Mouse (Mus musculus): ENCODE measurements around the gene Fntb. TPM values are rescaled to one million over a fixed set of nuclear protein-coding genes. Genes with fewer than 3 reads are reported as not detected.
A peak's percentile ranks its signal among the peaks of the same experiment; 100 is the strongest.

Gene Fntb
- polyA plus RNA-seq, 1 experiment from 2014 or later = 50.6 TPM

DNA sequence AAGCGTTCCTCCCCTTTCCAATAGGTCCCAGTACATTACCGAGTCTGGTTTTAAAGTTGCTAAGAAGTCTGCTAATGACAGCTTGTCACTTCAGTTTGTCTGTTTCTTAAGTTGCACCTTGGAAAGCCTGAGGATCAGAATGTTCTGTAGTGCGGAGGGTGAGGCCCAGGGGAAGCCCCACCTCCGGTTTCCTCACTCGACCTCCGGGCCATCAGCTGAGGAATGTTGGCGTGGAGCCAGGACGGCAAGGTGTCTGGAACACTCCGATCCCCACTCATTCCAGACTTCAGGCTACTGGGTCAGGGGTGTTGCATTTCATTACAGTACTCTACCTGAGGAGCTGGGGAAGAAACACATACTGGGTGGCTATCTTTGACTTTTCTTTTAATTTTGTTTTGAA is 118.4 kb downstream of the Fntb start:
- H3K4me3 ChIP-seq = no peak overlapping the region
- no peak for DNase-seq (ENCODE audit: low spot score)
- no peaks in the 10 kb centered on the region for H3K27me3 ChIP-seq (ENCODE audit: insufficient read depth, poor library complexity, severe bottlenecking)
- no peak overlapping the region for H3K27ac ChIP-seq
- no peaks in the 10 kb centered on the region for H3K4me1 ChIP-seq (replicated peaks)
- no peaks in the 10 kb centered on the region for H3K9me3 ChIP-seq
- H3K36me3 ChIP-seq = peaks cover 10% of the 10 kb centered on the region
- 84% methylated on average over 9 of the region's 9 CpGs for WGBS

DNA sequence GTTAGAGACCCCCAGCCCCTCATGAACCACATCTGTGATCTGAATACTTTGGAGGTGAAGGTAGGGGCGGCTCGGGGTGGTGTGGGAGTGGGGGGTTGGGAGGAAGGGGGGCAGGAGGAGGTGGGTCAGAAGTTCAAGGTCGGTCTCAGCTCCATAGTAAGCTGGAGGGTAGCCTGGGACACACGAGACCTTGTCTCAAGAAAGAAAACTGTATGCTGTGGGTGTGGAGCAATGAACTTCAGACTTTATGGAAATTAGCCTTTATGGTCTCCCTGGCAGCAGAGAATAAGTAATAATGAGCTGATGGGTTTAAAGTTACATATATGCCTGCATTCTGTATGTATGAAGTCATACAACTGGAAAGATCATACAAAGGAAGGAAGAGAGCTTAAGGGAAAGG is 119.7 kb downstream of the Fntb start:
- Histone ChIP-seq H3K36me3 (peaks cover 19% of the 10 kb centered on the region), H3K4me1 (replicated peaks) (no peaks in the 10 kb centered on the region), H3K27ac (no peak overlapping the region), H3K27me3 (ENCODE audit: insufficient read depth, poor library complexity, severe bottlenecking) (no peaks in the 10 kb centered on the region), H3K9me3 (no peaks in the 10 kb centered on the region), H3K4me3 (no peak overlapping the region)
- 87% methylated on average over 4 of the region's 4 CpGs for WGBS
- DNase-seq (ENCODE audit: low spot score) = no peak

DNA sequence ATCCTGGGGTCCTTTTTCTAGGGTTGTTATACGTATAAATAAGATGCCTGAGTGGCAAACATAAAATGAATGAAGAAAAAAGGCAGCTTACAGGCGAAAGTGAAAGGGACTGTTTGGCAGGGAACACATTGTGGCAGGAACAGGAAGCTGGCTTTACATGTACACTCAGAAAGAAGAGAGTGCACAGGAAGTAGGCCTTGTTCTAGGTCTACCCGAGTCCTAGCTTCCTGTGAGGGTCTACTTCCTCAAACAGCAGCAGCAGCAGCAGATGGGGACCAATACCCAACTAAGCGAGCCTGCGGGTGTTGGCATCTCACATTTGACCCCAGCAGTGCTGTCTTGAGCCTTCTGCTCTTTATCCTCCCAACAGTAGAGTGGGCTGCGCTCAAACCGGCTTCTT is 121.4 kb downstream of the Fntb start:
- DNase-seq (ENCODE audit: low spot score) = no peak
- H3K9me3 ChIP-seq = no peaks in the 10 kb centered on the region
- no peaks in the 10 kb centered on the region; the same call in 1 of the 2 replicates for H3K4me1 ChIP-seq (replicated peaks)
- H3K27ac ChIP-seq = no peak overlapping the region
- no peak overlapping the region for H3K4me3 ChIP-seq
- peaks cover 27% of the 10 kb centered on the region for H3K36me3 ChIP-seq
- H3K27me3 ChIP-seq (ENCODE audit: insufficient read depth, poor library complexity, severe bottlenecking) = no peaks in the 10 kb centered on the region
- 89% methylated on average over 7 of the region's 7 CpGs for WGBS

DNA sequence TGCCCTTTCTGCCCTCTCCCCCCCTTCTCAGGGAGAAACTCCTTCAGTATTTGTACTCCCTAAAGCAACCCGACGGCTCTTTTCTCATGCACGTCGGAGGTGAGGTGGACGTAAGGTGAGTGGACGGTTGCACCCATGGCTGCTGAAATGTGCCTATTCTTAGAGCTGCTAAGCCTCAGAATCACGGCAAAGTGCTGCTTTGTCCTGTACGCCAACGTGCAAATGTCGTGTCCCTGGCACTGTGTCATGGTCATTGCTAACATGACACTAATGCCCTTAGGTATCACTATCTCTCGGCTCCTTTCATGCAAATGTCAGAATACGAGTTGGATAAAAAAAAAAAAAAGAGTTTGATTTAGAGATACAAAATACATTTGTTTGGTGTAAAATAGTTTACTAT is 122.6 kb downstream of the Fntb start:
- no peak for DNase-seq (ENCODE audit: low spot score)
- Histone ChIP-seq H3K27ac (no peak overlapping the region), H3K4me1 (replicated peaks) (no peaks in the 10 kb centered on the region; the same call in 1 of the 2 replicates), H3K9me3 (no peaks in the 10 kb centered on the region), H3K27me3 (ENCODE audit: insufficient read depth, poor library complexity, severe bottlenecking) (no peaks in the 10 kb centered on the region), H3K4me3 (no peak overlapping the region), H3K36me3 (peaks cover 36% of the 10 kb centered on the region)
- 94% methylated on average over 12 of the region's 12 CpGs for WGBS

DNA sequence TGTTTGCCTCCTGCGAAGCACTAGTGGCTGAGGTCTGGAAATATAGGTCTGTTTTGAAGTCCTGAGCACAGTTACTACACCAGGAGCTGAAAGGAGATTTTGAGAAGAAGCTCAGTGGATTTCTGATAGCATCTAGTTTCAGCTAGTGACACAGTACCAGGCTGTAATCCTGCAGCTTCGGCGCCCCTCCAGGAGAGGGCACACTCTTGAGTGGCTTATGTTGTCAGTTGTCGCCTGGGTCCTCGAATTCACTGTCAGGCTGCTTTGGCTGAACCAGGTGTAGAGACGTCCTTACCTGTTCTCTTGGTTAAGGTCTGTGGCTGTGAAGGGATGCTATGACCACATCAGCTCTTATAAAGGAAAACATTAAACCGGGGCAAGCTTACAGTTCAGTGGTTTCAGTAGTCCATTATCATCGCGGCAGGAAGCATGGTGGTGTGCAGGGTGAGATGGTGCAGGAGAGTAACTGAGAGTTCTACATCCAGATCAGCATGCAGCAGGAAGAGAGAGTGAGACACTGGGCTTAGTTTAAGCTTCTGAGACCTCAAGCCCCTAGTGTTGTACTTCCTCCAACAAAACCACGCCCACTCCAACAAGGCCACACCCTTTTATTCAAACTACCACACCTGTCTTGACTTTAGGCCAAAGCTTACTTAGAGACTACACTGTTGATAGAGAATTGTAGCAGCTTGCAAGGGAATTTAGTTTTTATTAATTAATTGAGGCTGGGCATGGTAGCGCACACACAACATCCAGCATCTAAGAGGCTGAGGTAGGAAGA is 124.2 kb downstream of the Fntb start:
- peaks cover 36% of the 10 kb centered on the region for H3K36me3 ChIP-seq
- H3K4me3 ChIP-seq = no peak overlapping the region
- H3K4me1 ChIP-seq (replicated peaks) = peaks cover 9% of the 10 kb centered on the region
- H3K27me3 ChIP-seq (ENCODE audit: insufficient read depth, poor library complexity, severe bottlenecking) = no peaks in the 10 kb centered on the region
- 91% methylated on average over 11 of the region's 11 CpGs for WGBS
- no peak overlapping the region for H3K27ac ChIP-seq
- no peaks in the 10 kb centered on the region for H3K9me3 ChIP-seq
- no peak for DNase-seq (ENCODE audit: low spot score)

DNA sequence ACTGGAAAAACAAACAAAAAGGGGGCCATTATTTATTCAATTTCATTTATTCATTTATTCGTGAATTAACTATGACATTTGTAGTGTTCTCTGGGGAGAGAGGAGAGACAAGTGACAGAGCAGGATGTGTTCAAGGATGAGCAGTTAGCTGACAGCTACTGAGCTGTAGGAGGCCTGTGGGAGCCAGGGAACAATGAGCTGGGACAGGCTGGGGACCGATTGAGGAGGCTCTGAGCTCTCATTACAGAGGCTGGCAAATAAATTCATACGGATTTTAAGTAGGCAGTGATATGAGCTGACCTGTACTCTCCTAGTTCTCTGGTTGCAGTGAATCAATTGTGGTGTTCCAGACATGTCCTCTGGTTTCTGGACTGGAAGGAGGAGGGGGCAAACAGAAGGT is 125.8 kb downstream of the Fntb start:
- Histone ChIP-seq H3K9me3 (no peaks in the 10 kb centered on the region), H3K27me3 (ENCODE audit: insufficient read depth, poor library complexity, severe bottlenecking) (no peaks in the 10 kb centered on the region), H3K27ac (no peak overlapping the region), H3K36me3 (peaks cover 33% of the 10 kb centered on the region), H3K4me1 (replicated peaks) (peaks cover 19% of the 10 kb centered on the region), H3K4me3 (no peak overlapping the region)
- 61% methylated on average over 3 of the region's 3 CpGs for WGBS
- DNase-seq (ENCODE audit: low spot score) = no peak

DNA sequence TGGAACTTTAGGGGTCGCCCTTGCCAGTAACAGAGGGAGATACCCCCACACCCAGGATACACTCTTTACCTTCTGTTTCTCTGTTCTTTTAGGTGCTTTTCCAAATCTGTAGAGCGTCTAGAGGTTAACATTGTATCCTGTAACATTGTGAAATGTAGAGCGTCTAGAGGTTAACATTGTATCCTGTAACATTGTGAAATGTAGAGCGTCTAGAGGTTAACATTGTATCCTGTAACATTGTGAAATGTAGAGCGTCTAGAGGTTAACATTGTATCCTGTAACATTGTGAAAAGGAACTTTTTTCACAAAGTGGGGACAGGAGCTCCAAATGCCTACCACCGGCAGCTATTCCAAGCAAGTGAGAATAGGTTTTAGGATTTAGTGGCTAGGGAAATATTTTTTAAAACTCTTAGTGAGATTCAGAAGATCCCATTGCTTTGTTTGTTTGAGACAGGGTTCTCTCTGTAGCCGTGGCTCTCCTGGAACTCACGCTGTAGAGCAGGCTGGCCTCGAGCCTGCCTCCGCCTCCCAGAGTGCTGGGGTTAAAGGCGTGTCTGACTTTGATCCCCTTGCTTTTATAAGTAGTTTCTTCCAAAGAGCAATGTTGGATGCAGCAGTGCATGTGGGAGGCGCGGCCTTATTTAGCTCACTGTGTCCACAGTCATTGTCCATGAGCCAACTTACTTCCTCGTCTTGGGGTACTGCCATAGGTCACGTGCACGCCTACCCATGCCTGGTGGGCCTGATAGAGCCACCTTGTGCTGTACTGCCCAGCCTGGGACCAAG is 127.7 kb downstream of the Fntb start:
- peaks cover 19% of the 10 kb centered on the region for H3K4me1 ChIP-seq (replicated peaks)
- no peaks in the 10 kb centered on the region for H3K27me3 ChIP-seq (ENCODE audit: insufficient read depth, poor library complexity, severe bottlenecking)
- WGBS = 88% methylated on average over 16 of the region's 16 CpGs
- no peaks in the 10 kb centered on the region for H3K9me3 ChIP-seq
- DNase-seq (ENCODE audit: low spot score) = no peak
- H3K27ac ChIP-seq = no peak overlapping the region
- H3K4me3 ChIP-seq = no peak overlapping the region
- H3K36me3 ChIP-seq = peaks cover 27% of the 10 kb centered on the region

DNA sequence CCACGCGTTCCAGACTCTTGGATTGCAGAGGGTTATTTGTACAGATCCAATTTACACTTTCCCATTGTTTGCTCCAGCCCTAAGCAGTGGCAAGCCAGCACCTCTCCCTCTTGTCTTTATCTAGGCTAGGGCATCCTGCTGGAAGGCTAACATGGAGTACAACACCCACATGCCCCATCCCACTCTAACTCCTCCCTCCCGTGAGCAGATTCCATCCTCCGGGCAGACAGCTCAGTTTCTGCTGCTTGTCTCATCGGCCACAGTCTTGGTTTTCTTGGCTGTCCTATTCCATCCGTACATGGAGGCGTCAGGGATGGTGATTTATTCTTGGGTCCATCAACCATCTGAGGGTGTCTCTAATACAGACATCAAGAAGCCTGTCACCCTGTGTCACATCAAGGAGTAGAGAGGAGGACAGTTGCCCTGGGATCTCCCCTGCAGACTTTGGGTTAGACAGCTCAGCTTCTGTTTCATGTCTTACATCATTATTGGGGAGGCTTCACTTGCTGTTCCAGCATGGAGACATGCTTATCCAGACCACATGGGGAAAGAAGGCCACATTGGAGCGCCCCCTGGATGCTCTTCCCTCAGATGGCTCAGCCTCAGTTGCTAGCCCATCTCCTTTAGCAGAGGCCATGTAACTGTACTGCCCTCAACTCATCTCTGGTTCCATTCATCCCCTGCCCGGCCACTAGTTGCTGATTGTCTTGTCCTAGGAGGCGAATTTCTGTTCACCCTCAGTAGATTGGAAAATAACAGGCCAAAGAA is 129.6 kb downstream of the Fntb start:
- Histone ChIP-seq H3K4me1 (replicated peaks) (peaks cover 19% of the 10 kb centered on the region), H3K36me3 (peaks cover 25% of the 10 kb centered on the region), H3K27ac (no peak overlapping the region), H3K9me3 (no peaks in the 10 kb centered on the region), H3K27me3 (ENCODE audit: insufficient read depth, poor library complexity, severe bottlenecking) (no peaks in the 10 kb centered on the region), H3K4me3 (no peak overlapping the region)
- no peak for DNase-seq (ENCODE audit: low spot score)
- 81% methylated on average over 10 of the region's 10 CpGs for WGBS

DNA sequence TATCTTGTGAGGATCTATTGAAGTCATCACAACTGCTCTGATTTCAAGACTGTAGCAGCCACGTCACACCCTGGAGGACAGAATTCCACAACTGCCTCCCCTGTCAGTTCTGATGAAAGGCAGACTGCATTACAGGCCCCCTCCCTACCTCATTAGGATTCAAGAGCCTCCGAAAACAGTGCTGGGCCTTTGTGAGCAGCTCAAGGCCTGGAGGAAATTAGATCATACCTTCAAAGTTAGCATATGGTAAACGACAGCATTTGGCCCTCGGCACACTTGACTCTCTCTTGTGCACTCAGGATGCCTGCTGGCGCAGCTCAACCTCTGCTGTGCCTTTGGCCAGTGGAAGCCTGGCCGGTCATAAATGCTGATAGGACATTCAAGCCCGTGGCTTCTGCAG is 130.4 kb downstream of the Fntb start:
- Histone ChIP-seq H3K4me3 (no peak overlapping the region), H3K27ac (no peak overlapping the region; the same call in 1 of the 2 replicates), H3K9me3 (no peaks in the 10 kb centered on the region), H3K36me3 (peaks cover 24% of the 10 kb centered on the region), H3K27me3 (ENCODE audit: insufficient read depth, poor library complexity, severe bottlenecking) (no peaks in the 10 kb centered on the region), H3K4me1 (replicated peaks) (peaks cover 19% of the 10 kb centered on the region)
- WGBS = 49% methylated on average over 7 of the region's 7 CpGs
- DNase-seq (ENCODE audit: low spot score) = peak; percentile 27

DNA sequence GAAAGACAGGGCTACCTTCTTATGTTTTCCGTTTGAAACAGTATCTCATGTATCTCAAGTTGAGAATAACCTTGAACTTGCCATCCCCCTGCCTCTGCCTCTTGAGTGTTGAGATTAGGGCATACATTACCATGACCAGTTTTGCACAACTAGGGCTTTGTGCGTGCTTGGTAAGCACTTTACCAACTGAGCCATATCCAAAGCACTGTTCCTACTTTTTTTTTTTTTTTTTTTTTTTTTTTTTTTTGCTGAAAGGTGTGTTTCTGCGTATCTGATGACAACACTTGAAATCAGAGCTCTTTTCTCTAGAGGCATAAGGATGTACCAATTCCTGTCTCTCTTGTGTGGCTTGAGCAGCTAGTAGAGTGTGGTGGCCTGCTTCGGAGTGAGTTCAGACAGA is 131.2 kb downstream of the Fntb start:
- no peak for DNase-seq (ENCODE audit: low spot score)
- Histone ChIP-seq H3K4me3 (no peak overlapping the region), H3K27ac (no peak overlapping the region), H3K27me3 (ENCODE audit: insufficient read depth, poor library complexity, severe bottlenecking) (no peaks in the 10 kb centered on the region), H3K36me3 (peaks cover 31% of the 10 kb centered on the region), H3K9me3 (no peaks in the 10 kb centered on the region), H3K4me1 (replicated peaks) (peaks cover 19% of the 10 kb centered on the region)
- WGBS = 96% methylated on average over 4 of the region's 4 CpGs

DNA sequence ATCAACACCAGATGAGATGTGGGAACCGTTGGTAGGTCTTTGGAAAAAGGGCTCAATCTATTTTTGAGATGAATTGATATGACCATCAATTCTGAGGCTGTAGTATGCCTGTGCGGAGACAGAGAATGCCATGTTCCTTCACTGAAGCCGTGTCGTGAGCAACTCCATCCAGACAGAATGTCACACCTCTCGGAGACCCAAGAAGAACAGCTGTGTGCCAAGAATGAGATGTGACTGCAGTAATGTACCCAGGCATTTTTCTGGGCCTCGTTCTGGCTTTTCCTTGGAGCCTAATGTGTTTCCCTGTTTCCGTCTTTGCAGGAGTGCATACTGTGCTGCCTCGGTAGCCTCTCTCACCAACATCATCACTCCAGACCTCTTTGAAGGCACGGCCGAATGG is 131.6 kb downstream of the Fntb start:
- H3K36me3 ChIP-seq = peaks cover 29% of the 10 kb centered on the region

DNA sequence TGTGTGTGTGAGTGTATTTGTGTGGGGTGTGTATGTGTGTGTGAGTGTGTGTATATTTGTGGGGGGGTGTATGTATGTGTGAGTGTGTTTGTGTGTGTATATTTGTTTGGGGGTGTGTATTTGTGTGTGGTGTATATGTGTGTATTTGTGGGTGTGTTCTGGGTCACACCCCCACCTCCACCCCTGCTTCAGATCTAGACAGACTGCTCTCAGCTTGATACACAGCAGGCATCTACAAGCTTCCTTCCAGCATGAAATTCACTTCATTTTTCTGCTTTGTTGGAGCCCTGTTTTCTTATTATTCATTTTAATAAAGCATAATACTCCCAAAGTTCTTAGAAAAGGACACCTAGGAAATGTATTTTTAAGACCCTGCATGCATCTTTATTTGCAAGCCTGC is 132.8 kb downstream of the Fntb start:
- no peak overlapping the region for H3K4me3 ChIP-seq
- H3K27me3 ChIP-seq (ENCODE audit: insufficient read depth, poor library complexity, severe bottlenecking) = no peaks in the 10 kb centered on the region
- peaks cover 19% of the 10 kb centered on the region for H3K4me1 ChIP-seq (replicated peaks)
- H3K36me3 ChIP-seq = peaks cover 22% of the 10 kb centered on the region
- no peak for DNase-seq (ENCODE audit: low spot score)
- H3K9me3 ChIP-seq = no peaks in the 10 kb centered on the region
- H3K27ac ChIP-seq = no peak overlapping the region

More for the DNA sequence above, 131.6 kb downstream of the Fntb start:
- H3K9me3 ChIP-seq = no peaks in the 10 kb centered on the region
- peaks cover 19% of the 10 kb centered on the region for H3K4me1 ChIP-seq (replicated peaks)
- no peaks in the 10 kb centered on the region for H3K27me3 ChIP-seq (ENCODE audit: insufficient read depth, poor library complexity, severe bottlenecking)
- no peak overlapping the region for H3K27ac ChIP-seq
- no peak overlapping the region for H3K4me3 ChIP-seq
- no peak for DNase-seq (ENCODE audit: low spot score)
- 93% methylated on average over 10 of the region's 10 CpGs for WGBS
